Mouse (Mus musculus): ENCODE results near the gene Anxa6. TPM values are rescaled to one million over a fixed set of nuclear protein-coding genes. Genes with fewer than 3 reads are reported as not detected.

Gene Anxa6
- total RNA-seq (2021): 10 to 100 TPM; 95.8 to 96.4 TPM

DNA sequence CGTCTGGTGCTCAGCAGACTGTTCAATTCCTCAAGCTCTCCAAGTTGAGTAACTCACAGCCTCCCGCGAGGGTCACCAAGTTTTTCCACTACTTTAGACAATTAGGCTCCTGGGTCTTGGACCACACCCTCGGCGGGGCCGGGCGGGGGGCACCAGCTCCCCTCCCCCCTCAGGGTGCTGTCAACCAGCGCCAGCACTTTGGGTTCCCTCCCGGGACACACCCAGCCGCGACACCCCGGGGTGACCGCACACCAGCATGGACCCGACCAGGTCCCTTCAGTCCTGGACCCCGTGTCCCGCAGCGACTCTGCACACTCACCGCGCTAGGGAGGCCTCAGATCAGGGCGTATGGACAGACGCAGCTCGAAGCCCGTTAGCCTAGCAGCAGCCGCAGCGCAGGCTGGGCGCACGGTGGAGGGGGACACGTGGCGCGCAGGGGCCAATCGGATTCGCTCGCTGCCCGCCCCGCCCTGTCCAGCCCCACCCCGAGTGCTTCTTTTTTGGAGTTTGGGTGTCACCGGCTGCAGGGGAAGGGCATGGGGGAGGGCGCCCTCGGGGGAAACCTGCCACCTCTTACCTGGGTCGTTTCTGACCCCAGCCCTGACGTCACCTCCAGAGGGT, at the start of gene Anxa6:
Anxa6 (minus strand) TSS at position 406 of the 621 bp plus-strand sequence.
- DNase-seq: peak; percentile 76 to 80

- DNase-seq: no peak
Observed at GRCm38 (mm10) chr11:55081206-55081605, 48.0 kb upstream of the Anxa6 start.

DNA sequence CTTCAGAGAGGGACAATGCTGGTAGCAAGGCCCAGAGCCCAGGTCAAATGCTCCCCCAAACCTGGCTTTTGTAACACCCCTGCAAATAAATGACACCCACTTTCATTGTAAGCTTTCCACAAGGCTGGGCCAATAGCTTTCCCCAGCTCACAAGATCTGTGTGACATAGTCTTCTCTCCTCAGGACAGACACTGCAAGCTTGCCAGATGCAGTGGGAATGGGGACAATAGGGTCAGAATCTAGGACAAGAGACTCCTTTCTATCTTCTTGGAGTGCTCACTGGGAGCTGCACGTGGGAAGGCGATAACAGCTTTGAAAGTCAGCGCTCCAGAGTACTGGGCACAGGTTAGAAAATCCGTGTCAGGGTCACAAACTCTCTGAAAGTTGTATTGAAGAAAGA, 45.9 kb upstream of the Anxa6 start:
- no peak for DNase-seq

- no peak for DNase-seq
Observed at GRCm38 (mm10) chr11:55078502-55078901, 45.3 kb upstream of the Anxa6 start.

- DNase-seq: peak in 1 of 2 experiments; percentile 11
Observed at GRCm38 (mm10) chr11:55077331-55078231, 44.3 kb upstream of the Anxa6 start, which contains the start of gene Ccdc69. TSS of gene Ccdc69 (minus strand) at chr11:55078131.

- no peak for DNase-seq
Observed at GRCm38 (mm10) chr11:55076234-55076633, 43.0 kb upstream of the Anxa6 start.

GRCm38 (mm10) chr11:55075602-55076001, 42.4 kb upstream of the Anxa6 start:
- no peak for DNase-seq

GRCm38 (mm10) chr11:55073191-55073590, 39.9 kb upstream of the Anxa6 start:
- no peak for DNase-seq

- DNase-seq: no peak
Observed at GRCm38 (mm10) chr11:55072467-55072866, 39.2 kb upstream of the Anxa6 start.

- no peak for DNase-seq
Observed at GRCm38 (mm10) chr11:55071344-55071743, 38.1 kb upstream of the Anxa6 start.

- no peak for DNase-seq
Observed at GRCm38 (mm10) chr11:55069023-55069422, 35.8 kb upstream of the Anxa6 start.

DNA sequence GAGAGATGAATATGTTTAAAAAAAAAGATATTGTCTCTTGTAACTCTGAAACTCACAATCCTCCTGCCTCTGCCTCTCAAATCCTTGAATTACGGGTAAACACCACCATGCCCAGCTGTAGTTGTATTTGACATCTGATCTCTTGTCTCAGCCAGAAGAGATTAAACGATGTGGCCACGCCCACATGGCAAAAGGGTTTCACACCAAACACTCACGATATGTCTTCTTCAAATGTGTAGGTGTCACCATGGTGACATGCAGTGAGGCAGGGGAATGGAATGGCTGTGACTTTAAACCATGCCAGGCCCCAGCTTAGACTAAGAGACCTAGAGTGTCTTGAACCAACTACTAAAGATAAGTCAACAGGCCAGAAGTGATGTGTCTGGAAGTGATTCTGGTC, 33.7 kb upstream of the Anxa6 start:
- no peak for DNase-seq

DNA sequence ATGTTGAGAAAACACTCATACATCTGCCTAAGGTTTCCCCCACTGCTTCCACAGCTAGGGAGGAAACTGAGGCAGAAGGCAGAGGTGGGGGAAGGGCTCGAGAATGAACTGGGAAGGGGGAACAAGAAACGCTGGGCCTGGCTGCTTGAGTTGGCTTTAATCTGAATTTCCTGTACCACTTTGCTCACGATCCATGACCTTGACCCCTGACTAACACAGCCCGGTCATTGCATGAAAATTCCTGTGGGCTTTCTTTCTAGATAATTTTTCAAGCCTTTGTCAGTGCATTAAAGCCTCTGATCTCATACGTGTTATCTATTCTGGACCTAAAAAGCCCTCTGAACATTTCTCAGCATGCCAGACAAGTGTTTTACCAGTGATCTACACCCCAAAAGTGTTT, 29.6 kb upstream of the Anxa6 start:
- no peak for DNase-seq

DNA sequence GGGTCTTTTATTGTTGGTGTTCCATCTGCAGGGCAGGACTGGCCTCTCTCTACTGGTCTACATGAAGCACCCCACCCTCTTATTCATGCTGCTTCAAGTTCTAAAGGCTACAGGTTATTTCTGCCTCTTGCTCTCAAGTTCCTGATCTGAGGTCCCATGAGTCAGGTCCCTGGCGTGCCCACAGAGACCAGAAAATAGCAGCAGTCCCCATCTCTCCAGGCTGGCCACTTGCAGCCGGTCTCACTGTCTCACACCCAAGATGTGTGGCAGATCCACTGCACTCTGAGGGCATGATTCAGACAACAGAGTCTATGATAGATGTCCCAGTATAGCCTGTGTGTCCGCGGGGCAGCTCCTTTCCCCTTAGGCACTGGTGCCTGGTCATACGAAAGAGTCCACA, 27.6 kb upstream of the Anxa6 start:
- DNase-seq: no peak

DNA sequence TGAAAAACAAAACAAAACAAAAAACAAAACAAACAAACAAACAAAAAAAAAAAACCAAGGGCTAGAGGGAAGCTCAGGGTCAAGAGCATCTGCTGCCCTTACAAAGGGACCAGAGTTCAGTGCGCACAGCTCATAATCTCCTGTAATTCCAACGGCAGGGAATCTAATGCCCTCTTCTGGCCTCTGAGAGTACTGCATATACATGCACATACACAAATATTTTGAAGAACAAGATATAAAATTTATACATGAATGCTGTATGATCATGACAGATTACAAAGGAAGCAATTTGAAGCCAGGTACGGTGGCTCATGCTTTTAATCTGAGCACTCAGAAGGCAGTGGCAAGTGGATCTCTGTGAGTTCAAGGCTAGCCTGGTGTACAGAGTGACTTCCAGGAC, 24.3 kb upstream of the Anxa6 start:
- DNase-seq: no peak

- DNase-seq: no peak
Observed at GRCm38 (mm10) chr11:55050837-55051510, 17.7 kb upstream of the Anxa6 start.

- no peak for DNase-seq
Observed at GRCm38 (mm10) chr11:55046600-55046999, 13.4 kb upstream of the Anxa6 start.

DNA sequence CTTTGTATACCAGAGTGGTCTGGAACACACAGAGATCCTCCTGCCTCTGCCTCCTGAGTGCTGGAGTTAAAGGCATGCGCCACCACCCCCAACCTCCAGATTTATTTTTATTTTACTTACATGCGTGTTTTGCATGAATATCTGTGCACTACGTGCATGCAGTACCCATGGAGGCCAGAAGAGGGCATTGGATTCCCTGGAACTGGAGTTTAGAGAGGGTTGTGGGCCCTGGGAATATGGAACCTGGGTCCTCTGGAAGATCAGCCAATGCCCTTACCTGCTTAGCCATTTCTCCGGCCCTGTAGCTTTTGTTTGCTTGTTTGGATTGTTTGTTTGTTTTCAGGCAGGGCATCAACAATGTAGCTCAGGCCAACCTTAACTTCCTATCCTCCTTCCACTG, 8.1 kb upstream of the Anxa6 start:
- no peak for DNase-seq

GRCm38 (mm10) chr11:55039591-55039990, 6.3 kb upstream of the Anxa6 start:
- DNase-seq: peak; percentile 64 to 69

DNA sequence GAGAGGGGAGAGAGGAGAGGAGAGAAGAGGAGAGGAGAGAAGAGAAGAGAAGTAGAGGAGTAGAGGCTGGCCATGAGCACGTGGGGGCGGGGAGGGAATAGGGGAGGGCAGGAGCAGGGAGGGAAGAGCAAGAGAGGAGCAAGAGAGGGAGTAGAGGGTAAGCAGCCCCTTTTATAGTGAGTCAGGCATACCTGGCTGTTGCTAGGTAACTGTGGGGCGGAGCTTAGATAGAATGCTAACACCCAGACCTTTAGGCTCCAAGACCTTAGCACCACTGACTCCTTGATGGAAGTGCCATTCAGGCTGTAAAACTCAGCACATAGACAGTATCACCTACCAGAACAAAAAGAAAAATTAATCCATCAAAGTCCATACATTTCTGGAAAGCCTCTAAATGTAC, 3.4 kb upstream of the Anxa6 start:
- no peak for DNase-seq

DNA sequence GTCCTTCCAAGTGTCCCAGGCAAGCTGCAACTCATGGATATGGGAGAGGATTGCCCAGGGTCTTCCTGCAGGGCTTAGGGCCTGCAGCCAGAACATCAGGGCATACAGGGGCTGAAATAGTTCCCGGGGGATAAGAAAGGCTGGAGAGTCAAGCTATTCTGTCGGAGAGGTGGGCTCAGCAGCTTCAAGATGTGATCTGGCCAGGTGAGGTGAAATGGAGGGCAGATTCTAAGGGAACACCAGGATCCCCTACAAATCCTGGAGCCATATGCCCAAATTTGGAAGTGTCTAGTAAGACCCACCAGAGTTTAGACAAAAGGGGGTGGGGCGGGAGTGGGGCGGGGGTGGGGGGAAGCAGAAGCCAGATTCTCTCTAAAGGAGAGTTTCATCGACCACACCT, 959 bp downstream of the Anxa6 start:
- DNase-seq: no peak

DNA sequence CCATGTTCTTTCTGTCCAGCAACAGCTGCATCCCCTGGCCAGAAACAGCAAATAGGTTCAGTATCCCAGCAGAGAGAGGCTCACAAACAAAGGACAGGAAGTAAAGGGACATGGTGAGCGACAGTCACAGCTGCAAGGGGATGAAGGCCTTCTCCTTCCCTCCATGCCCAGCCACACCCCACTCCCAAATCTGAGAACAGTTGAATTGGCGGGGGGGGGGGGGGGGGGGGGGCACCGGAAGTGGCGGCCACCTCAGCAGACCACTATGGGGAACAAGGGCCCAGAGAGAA, 1.3 kb downstream of the Anxa6 start:
- no peak for DNase-seq

- DNase-seq: no peak
Observed at GRCm38 (mm10) chr11:55031211-55031990, 1.8 kb downstream of the Anxa6 start.
